Mouse (Mus musculus) embryonic facial prominence, embryonic 10.5 days (tissue): ENCODE results near the gene Emcn. TPM values are rescaled to one million over a fixed set of nuclear protein-coding genes. Genes with fewer than 3 reads are reported as not detected.

ENCODE experiments used
- DNase-seq: peaks from one replicate; pipeline ENCODE4 v3.0.0-alpha.2; 2017; ENCODE audit warnings: low spot score
- H3K27ac ChIP-seq: fragments of 300-500 bp; sonication (generic); replicated peaks from 2 replicates; pipeline ENCODE4 v1.5.1; 2016; ENCODE audit warnings: mild to moderate bottlenecking
- H3K27me3 ChIP-seq: fragments of 300-500 bp; sonication (generic); replicated peaks from 2 replicates; pipeline ENCODE4 v1.6.1; 2016; ENCODE audit warnings: low read depth, mild to moderate bottlenecking; ENCODE audit not compliant: poor library complexity, severe bottlenecking
- H3K36me3 ChIP-seq: fragments of 300-500 bp; sonication (generic); replicated peaks from 2 replicates; pipeline ENCODE4 v1.6.1; 2016; ENCODE audit warnings: mild to moderate bottlenecking, moderate library complexity
- H3K4me1 ChIP-seq: fragments of 300-500 bp; sonication (generic); 2 replicates; pipeline ENCODE4 v1.6.1; 2016
- H3K4me3 ChIP-seq: fragments of 300-500 bp; sonication (generic); 2 replicates; pipeline ENCODE4 v1.5.1; 2016; ENCODE audit warnings: mild to moderate bottlenecking, moderate library complexity
- H3K9me3 ChIP-seq: fragments of 300-500 bp; sonication (generic); 2 replicates; pipeline ENCODE4 v1.6.1; 2016; ENCODE audit warnings: mild to moderate bottlenecking
- WGBS: fragments of 180-500 bp; shearing (Covaris S2); methylation state at CpG from one replicate; pipeline ENCODE4 v1.1.7; 2016; 5-methylcytosine and 5-hydroxymethylcytosine counted together
- polyA plus RNA-seq: library from polyadenylated mRNA; unstranded; fragments of >200 nt; fragmentation: Nextera tagmentation; extraction: Ambion mirVana; gene quantifications from 2 replicates; pipeline ENCODE4 v1.2.1, GENCODE M21; 2016

Gene Emcn
- polyA plus RNA-seq, 1 experiment from 2014 or later, result 29.3 TPM

DNA sequence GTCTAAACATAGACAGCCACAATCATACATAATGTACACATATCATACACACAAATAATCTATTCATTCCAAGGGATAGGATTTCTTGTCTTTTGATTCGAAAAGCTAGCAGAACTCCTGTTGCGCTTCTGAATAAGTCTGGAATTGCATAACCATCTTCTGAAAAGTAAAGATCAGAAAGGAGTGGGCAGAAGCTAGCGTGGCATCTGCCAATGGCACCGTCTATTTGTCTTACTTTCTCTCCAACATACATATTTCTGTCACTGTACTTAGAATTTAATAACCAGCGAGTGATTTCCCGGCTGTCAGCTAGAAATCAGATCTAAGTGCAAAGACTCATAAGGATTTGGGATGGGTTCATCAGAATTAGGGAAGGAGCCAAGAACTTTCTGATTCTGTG, 88.6 kb downstream of the Emcn start:
- Histone ChIP-seq H3K36me3 (no peaks in the 10 kb centered on the region), H3K4me1 (no peaks in the 10 kb centered on the region), H3K27me3 (no peaks in the 10 kb centered on the region), H3K27ac (no peak overlapping the region), H3K9me3 (no peaks in the 10 kb centered on the region), H3K4me3 (no peak overlapping the region)
- no peak for DNase-seq
- WGBS, result 92% methylated on average over 6 of the region's 6 CpGs

DNA sequence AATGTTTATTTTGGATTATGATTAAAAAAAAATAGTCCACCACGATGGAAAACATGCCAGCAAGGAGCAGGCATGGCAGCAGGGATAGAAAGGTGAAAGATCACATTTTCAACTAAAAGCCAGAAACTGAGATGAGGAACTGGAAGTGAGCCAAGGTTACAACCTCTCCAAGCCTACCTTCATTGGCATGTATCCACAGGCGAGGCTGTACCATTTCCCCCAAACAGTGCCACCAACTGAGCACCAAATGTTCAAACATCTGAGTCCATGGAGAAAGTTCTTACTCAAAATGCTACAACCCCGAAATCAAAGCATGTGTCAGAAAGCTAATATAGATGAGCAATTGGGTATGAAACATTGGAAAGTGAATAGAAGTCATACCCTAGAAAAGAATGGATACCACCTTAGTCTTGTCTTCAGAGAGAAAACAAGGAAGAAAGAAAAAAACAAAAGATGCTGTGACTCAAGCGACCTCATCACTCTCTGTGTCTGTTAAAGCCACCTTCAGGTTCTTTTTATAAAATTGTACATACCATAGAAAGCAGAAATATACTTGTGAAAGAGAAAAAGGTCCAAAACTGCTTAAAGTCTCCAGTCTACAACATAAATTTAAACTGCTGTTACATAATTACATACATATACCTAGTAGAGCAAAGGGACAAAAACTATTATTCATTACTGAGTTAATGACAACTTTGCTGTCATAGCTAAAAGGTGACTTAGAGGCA, 124.2 kb downstream of the Emcn start:
- Histone ChIP-seq H3K36me3 (no peaks in the 10 kb centered on the region), H3K4me3 (no peak overlapping the region), H3K27ac (no peak overlapping the region), H3K27me3 (no peaks in the 10 kb centered on the region), H3K4me1 (no peaks in the 10 kb centered on the region), H3K9me3 (no peaks in the 10 kb centered on the region)
- WGBS, result 74% methylated on average over 4 of the region's 4 CpGs
- no peak for DNase-seq

DNA sequence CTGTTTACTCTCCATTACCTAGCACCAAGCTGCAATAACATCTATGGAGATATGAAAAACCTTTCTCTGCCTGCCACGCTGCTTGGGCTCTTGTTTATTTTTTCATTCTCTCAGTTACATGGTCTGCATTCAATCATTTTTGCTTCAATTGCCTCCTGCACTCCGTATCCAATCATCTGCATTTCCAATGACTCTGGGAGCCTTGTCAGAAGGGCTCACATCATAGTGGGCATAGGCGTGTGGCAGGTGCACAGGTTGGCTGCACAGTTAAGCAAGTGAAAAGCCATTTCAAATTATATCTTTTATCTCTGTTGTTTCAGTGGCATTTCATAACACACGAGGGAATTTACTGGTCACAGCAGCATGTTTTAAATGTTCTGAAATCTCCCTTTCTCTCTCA, 125.1 kb downstream of the Emcn start:
- H3K27me3 ChIP-seq, result no peaks in the 10 kb centered on the region
- H3K9me3 ChIP-seq, result no peaks in the 10 kb centered on the region
- WGBS, result 72% methylated on average over 4 of the region's 4 CpGs
- H3K4me3 ChIP-seq, result no peak overlapping the region
- no peak for DNase-seq
- H3K36me3 ChIP-seq, result no peaks in the 10 kb centered on the region
- no peaks in the 10 kb centered on the region for H3K4me1 ChIP-seq
- no peak overlapping the region for H3K27ac ChIP-seq

DNA sequence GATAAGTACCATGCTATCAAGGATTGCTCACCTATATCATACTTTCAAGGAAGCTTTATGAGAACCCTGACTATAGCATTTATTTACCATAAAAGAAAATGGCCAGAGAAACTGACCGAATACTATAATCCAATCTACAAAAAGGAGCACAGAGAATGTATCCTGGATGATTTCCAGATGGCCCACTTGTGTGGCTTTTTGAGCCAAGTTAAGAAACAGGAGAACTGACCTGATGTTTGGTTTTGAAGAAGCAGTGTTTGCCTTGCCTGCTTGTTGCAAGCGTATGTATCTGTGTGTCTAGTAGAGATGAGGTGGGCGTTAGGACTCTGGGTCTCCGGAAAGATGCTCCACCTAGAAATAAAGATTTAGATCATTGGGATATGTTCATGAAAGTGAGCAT, 125.9 kb downstream of the Emcn start:
- DNase-seq, result no peak
- Histone ChIP-seq H3K9me3 (no peaks in the 10 kb centered on the region), H3K36me3 (no peaks in the 10 kb centered on the region), H3K27me3 (no peaks in the 10 kb centered on the region), H3K27ac (no peak overlapping the region), H3K4me1 (no peaks in the 10 kb centered on the region), H3K4me3 (no peak overlapping the region)
- WGBS, result 92% methylated on average over 4 of the region's 4 CpGs

DNA sequence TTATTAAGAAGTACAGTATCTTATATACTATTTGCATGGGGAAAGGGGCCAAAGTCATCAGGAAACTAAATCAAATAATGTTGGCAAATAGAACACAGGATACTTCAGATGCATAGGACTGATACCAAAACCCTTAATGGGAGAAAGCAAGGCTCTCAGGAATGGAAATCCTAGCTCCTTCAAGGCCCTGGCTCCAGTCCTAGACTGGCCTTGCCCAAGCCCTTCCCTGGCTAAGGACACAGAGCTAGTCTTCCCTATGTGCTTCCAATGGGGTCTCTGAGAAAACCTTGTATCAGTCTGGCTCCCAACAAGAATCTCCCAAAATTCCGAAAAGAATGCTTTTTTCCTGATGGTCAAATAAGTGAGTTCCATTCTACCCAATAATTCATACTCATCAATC, 126.5 kb downstream of the Emcn start:
- 84% methylated on average over 1 of the region's 1 CpGs for WGBS
- DNase-seq, result no peak
- Histone ChIP-seq H3K36me3 (no peaks in the 10 kb centered on the region), H3K9me3 (no peaks in the 10 kb centered on the region), H3K27ac (no peak overlapping the region), H3K27me3 (no peaks in the 10 kb centered on the region), H3K4me1 (no peaks in the 10 kb centered on the region), H3K4me3 (no peak overlapping the region)

DNA sequence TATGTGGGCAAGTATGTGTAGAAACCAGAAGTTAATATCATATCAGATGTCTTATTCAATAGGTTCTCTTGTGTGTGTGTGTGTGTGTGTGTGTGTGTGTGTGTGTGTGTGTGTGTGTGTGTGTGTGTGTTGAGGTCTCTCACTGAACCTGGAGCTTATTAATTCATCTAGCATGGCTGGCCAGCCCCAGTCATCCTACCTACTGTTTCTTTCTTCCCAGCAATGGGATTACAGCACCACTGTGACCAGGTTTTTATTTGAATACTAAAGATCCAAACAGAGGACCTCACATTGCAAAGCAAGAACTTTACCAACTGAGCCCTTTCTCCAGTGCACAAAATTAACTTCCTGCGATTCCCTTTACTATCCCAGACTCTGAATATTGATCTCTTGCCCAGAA, 131.3 kb downstream of the Emcn start:
- 93% methylated on average over 1 of the region's 1 CpGs for WGBS

DNA sequence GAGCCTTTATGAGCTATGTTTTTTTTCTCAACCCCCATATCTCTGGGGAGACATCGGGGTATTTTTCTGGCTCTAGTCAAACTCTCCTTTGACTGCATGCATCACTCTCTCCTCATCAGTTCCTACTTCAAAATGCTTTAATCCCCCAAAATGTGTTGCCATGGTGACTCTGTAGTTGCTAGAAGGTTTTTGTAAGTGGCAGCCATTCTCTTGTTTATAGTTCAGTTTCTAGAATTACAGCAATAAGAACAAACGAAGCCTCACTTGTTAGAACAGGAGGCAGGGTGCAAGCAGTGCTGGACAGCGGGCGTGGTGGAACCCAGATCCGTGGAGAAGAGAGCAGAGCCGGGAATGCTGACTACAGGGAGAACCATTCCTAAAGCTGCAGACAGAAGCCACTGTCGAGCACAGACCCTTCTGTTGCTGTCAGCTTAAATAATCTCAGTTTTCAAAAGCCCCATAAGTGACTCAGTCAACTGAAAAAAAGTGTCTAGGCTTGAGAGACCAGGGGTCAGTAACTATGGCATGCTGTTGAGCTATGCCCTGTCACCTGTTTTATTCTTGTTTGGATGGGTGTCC, 139.0 kb downstream of the Emcn start:
- H3K4me3 ChIP-seq, result no peak overlapping the region
- no peaks in the 10 kb centered on the region for H3K36me3 ChIP-seq
- WGBS, result 67% methylated on average over 7 of the region's 7 CpGs
- no peak overlapping the region for H3K27ac ChIP-seq
- DNase-seq, result no peak
- no peaks in the 10 kb centered on the region for H3K9me3 ChIP-seq
- H3K27me3 ChIP-seq, result no peaks in the 10 kb centered on the region
- H3K4me1 ChIP-seq, result no peaks in the 10 kb centered on the region

More for the DNA sequence above, 131.3 kb downstream of the Emcn start:
- Histone ChIP-seq H3K27me3 (no peaks in the 10 kb centered on the region), H3K27ac (no peak overlapping the region), H3K9me3 (no peaks in the 10 kb centered on the region), H3K4me1 (no peaks in the 10 kb centered on the region), H3K36me3 (no peaks in the 10 kb centered on the region), H3K4me3 (no peak overlapping the region)
- DNase-seq, result no peak

DNA sequence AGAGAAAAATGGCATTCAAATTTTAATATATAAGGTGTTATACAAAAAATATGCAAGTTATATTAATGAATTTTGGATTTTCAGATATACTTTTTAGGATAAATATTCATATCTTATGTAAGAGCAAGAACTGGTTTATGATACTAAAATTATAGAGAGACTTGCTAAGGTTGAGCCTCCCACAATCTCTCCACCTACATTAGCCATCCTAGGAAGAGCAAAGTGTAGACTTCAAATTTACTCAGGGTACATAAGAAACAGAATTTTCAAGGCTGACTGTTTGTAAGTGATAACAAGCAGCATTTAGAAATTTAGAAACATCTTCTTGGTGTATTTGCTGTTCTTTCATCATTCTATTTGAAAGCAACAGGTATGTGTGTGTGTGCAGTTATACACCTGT, 140.3 kb downstream of the Emcn start:
- Histone ChIP-seq H3K27ac (no peak overlapping the region), H3K9me3 (no peaks in the 10 kb centered on the region), H3K4me3 (no peak overlapping the region), H3K36me3 (no peaks in the 10 kb centered on the region), H3K4me1 (no peaks in the 10 kb centered on the region), H3K27me3 (no peaks in the 10 kb centered on the region)
- no peak for DNase-seq
